Mouse (Mus musculus): Measurements from ENCODE around the gene Kbtbd8.

DNA sequence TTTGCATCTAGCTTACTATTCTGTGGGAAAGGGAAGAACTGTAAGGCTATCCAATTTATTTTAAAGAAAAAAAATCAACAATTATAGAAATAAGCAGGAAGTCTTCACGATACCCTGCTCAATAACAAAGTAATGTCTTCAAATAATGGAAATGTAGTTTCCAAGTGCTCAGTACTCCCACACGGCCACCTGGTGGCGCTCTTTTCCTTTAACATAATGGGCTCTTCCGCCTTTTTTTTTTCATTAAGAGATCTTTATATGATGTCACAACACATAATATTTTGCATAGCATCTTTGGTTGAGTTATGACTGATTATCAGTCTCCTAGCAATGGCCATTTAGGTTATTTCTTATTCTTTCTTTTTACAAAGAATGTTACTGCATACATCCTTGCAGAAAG is 29.0 kb upstream of the Kbtbd8 start:
- no peak for TF ChIP-seq POLR2A (IDR thresholded peaks at IDR 0.05; ENCODE audit: borderline replicate concordance, extremely low read depth, insufficient read depth, insufficient read length, poor library complexity, severe bottlenecking)
- peak; percentile 39; the same call in 1 of the 2 replicates for TF ChIP-seq CTCF (IDR thresholded peaks at IDR 0.05; ENCODE audit: borderline replicate concordance, extremely low read depth, insufficient read depth, insufficient read length)
